Mouse (Mus musculus) duodenum, adult 2 months (tissue): Measurements from ENCODE around the gene Col8a2. TPM values are rescaled to one million over a fixed set of nuclear protein-coding genes. Genes with fewer than 3 reads are reported as not detected.

ENCODE experiments used
- polyA plus RNA-seq: library from polyadenylated mRNA; depleted of rRNA; stranded (reverse); fragments of >200 nt; gene quantifications from 2 replicates; pipeline ENCODE4 v1.2.3, GENCODE M21; 2012; ENCODE audit warnings: low replicate concordance; rRNA removed

Col8a2 gene
- 1.1 and 1.5 TPM in 2 replicates for polyA plus RNA-seq

GRCm38 (mm10) chr4:126286492-126286891 is at the start of gene Col8a2:
TSS of gene Col8a2 (plus strand) at chr4:126286793.

DNA sequence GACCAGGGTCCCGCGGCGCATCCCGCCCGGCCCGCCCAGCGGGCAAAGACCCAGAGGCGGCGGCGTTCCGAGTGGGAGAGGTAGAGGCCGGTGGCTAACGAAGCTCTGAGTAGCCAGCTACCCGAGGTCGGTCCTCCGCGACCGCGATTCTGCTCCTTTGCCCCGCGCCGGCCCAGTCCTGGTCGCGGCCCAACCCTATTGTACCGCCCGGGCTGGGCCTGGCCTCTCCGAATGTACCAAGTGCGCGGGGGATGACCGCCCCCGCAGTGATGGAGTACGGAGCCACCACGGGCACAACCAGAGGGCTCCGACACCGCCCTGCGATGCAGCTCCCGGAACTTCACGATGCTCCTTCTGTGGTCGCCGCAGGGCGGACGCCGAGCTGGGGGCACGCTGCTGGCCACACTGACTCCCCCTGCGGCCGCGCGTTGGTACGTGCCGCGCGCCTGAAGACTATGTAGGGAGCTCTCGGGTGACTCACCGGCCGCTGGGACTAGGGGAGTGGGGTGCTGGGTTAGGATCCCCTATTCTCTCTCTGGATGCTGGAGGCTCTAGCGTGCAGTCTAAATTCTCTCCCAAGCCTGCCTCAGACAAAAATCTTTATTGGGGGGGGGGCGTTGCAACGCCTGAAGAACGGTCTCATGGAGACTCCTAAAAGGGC is 30.3 kb upstream of the Col8a2 start, which contains the start of gene Map7d1:
Gene Map7d1 (minus strand): TSS at position 213 of the 661 bp plus-strand sequence.

GRCm38 (mm10) chr4:126262119-126262807 is 24.3 kb upstream of the Col8a2 start, which contains the start of gene Trappc3:
TSS of gene Trappc3 (plus strand) at chr4:126262325.

DNA sequence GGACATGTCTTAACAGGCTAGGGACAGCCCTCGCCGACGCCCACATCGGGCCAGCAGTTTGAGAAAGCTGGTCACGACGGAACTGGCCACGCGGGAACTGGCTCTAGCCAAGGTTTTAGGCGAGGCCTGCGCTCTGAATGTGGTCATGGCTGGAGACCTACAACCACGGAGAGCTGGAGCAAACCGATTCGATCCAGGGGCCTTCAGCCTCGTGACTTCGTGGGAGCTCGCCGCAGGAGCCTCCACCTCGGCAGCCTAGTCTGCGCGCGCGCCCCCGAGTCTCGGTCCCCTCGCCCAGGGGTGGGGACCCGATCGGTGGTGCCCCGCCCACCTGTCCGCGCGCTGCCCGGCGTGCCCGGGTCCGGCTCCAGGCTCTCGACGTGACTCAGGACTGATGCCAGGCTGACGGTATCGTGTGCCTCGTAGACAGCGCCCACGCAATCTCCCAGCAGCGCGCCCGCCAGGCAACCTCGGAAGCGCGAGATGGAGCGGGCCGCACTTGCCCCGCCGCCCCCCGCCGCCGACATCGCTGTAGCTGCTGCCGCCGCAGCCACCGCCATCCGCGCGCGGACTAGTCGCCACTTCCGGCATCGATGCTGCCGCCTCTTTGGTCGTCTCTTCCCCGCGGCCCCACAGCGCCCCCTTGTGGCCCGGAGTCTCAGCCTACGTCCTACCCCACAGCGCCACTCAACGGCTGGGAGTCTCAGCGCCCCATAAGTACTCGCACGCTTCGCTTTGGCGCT is 34.7 kb downstream of the Col8a2 start, which contains the start of gene Adprhl2:
Gene Adprhl2 (minus strand): TSS at position 593 of the 743 bp plus-strand sequence.

DNA sequence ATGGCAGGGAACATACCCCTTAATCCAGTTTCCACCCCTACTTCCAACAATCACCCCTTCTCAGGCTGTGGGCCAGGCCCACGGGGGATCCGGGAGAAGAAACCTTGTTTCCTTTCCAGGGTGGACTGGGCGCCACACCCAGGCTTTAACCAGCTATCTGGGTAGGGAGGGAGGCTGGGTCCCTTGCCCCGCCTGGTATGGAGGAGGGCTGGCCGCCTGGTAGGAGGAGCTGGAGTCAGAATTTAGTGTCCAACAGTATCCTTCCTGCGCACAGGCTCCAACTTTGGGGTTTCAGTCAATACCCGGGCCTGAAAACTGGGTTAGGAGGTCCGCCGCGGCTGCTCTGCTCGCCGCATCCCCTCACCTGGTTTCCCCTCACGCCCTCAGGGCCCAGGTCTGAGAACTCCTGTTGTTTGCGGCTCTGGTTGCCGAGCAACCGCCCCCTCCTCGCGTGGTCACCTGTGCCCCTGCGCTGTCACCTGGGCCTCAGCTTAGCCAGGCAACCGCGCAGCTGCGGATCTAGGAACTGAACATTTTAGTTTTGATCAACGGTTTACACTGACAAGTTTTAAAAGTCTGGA is 38.8 kb downstream of the Col8a2 start, which contains the start of gene Tekt2:
Gene Tekt2 (minus strand): TSS at position 408 of the 581 bp plus-strand sequence.

Other genes starting within 250 kb of the Col8a2 start
- 94.2 and 251 TPM in 2 replicates for gene Mrps15, start 239.9 kb upstream of the Col8a2 start, polyA plus RNA-seq
- gene Oscp1, start 228.2 kb upstream of the Col8a2 start, polyA plus RNA-seq, result 0.06 and 0.16 TPM in 2 replicates
- gene Lsm10, start 190.2 kb upstream of the Col8a2 start, polyA plus RNA-seq, result 13.8 and 14.0 TPM in 2 replicates
- 19.5 and 20.3 TPM in 2 replicates for gene Stk40, start 182.8 kb upstream of the Col8a2 start, polyA plus RNA-seq
- gene Eva1b, start 139.0 kb upstream of the Col8a2 start, polyA plus RNA-seq, result 42.2 and 53.7 TPM in 2 replicates
- gene Sh3d21, start 123.3 kb upstream of the Col8a2 start, polyA plus RNA-seq, result 8.9 and 10.6 TPM in 2 replicates
- gene Thrap3, start 84.0 kb upstream of the Col8a2 start, polyA plus RNA-seq, result 15.3 and 21.8 TPM in 2 replicates
- gene Map7d1, start 30.4 kb upstream of the Col8a2 start, polyA plus RNA-seq, result 47.9 and 76.3 TPM in 2 replicates
- gene Trappc3, start 24.5 kb upstream of the Col8a2 start, polyA plus RNA-seq, result 10.5 and 15.4 TPM in 2 replicates
- 25.0 and 36.7 TPM in 2 replicates for gene Adprhl2, start 34.9 kb downstream of the Col8a2 start, polyA plus RNA-seq
- gene Tekt2, start 38.9 kb downstream of the Col8a2 start, polyA plus RNA-seq, result 0.39 and 0.57 TPM in 2 replicates
- gene Ago3, start 142.8 kb downstream of the Col8a2 start, polyA plus RNA-seq, result 8.4 and 9.4 TPM in 2 replicates
- gene Ago1, start 181.8 kb downstream of the Col8a2 start, polyA plus RNA-seq, result 4.1 and 10.2 TPM in 2 replicates
- gene Ago4, start 246.7 kb downstream of the Col8a2 start, polyA plus RNA-seq, result 0.34 TPM in 2 replicates